Mouse (Mus musculus) intestine, embryonic 14.5 days (tissue): Measurements from ENCODE around the gene Slc12a1. TPM values are rescaled to one million over a fixed set of nuclear protein-coding genes. Genes with fewer than 3 reads are reported as not detected.

Experiments used
- ATAC-seq: fragments of 200-750 bp; cut with Nextera tagmentation; replicated peaks from 2 replicates; pipeline ENCODE4 v1.8.0; 2017; ENCODE audit warnings: low read depth, moderate number of reproducible peaks, moderate TSS enrichment, moderate library complexity; ENCODE audit not compliant: low FRiP score, low TSS enrichment
- DNase-seq: peaks from one replicate; pipeline ENCODE4 v3.0.0-alpha.2; 2018; ENCODE audit warnings: low spot score
- H3K27ac ChIP-seq: fragments of 300-500 bp; sonication (generic); 2 replicates; pipeline ENCODE4 v1.5.1; 2014; ENCODE audit warnings: low read depth, mild to moderate bottlenecking, control low read depth
- H3K27me3 ChIP-seq: fragments of 300-500 bp; sonication (generic); replicated peaks from 2 replicates; pipeline ENCODE4 v1.6.1; 2014; ENCODE audit warnings: low read length, control low read depth; ENCODE audit not compliant: control insufficient read depth, insufficient read depth
- H3K36me3 ChIP-seq: fragments of 300-500 bp; sonication (generic); 2 replicates; pipeline ENCODE4 v1.6.1; 2014; ENCODE audit warnings: low read length, control low read depth; ENCODE audit not compliant: control insufficient read depth, insufficient read depth
- H3K4me1 ChIP-seq: fragments of 300-500 bp; sonication (generic); replicated peaks from 2 replicates; pipeline ENCODE4 v1.6.1; 2014; ENCODE audit warnings: low read length, control low read depth, mixed read lengths; ENCODE audit not compliant: control insufficient read depth, insufficient read depth
- H3K4me2 ChIP-seq: fragments of 300-500 bp; sonication (generic); 2 replicates; pipeline ENCODE4 v1.6.1; 2014; ENCODE audit warnings: low read length
- H3K4me3 ChIP-seq: fragments of 300-500 bp; sonication (generic); 2 replicates; pipeline ENCODE4 v1.5.1; 2014; ENCODE audit warnings: low read depth, low read length, control low read depth, mixed read lengths
- H3K9ac ChIP-seq: fragments of 300-500 bp; sonication (generic); 2 replicates; pipeline ENCODE4 v1.6.1; 2014; ENCODE audit warnings: mild to moderate bottlenecking, low read length
- H3K9me3 ChIP-seq: fragments of 300-500 bp; sonication (generic); 2 replicates; pipeline ENCODE4 v1.6.1; 2016; ENCODE audit warnings: low read length, control low read depth; ENCODE audit not compliant: control insufficient read depth
- WGBS: fragments of 180-500 bp; shearing (Covaris S2); extraction: QIAGEN DNeasy Blood & Tissue Kit; methylation state at CpG from one replicate; pipeline ENCODE4 v1.1.7; 2014; 5-methylcytosine and 5-hydroxymethylcytosine counted together
- polyA plus RNA-seq: library from polyadenylated mRNA; unstranded; fragments of >200 nt; fragmentation: Nextera tagmentation; extraction: Ambion mirVana; gene quantifications from 2 replicates; pipeline ENCODE4 v1.2.1, GENCODE M21; 2014

The Slc12a1 gene
- polyA plus RNA-seq, 1 experiment from 2014 or later = not detected

- H3K27ac ChIP-seq = no peak overlapping the region
- H3K9me3 ChIP-seq = no peaks in the 10 kb centered on the region
- no peaks in the 10 kb centered on the region for H3K36me3 ChIP-seq
- H3K4me2 ChIP-seq = no peak overlapping the region
- DNase-seq (no peak), ATAC-seq (no peak)
- no peaks in the 10 kb centered on the region for H3K27me3 ChIP-seq
- H3K4me1 ChIP-seq = peaks cover 4% of the 10 kb centered on the region
- no peak overlapping the region for H3K9ac ChIP-seq
- WGBS = 81% methylated on average over 3 of the region's 3 CpGs
- H3K4me3 ChIP-seq = no peak overlapping the region
Measured at GRCm38 (mm10) chr2:125126792-125127191, 25.5 kb upstream of the Slc12a1 start.

- Histone ChIP-seq H3K9me3 (no peaks in the 10 kb centered on the region), H3K27me3 (0 out of 2 replicates have a peak, but pooled peaks cover 6% of the 10 kb centered on the region), H3K4me2 (no peak overlapping the region), H3K36me3 (no peaks in the 10 kb centered on the region), H3K4me1 (no peaks in the 10 kb centered on the region; the same call in 1 of the 2 replicates), H3K27ac (no peak overlapping the region), H3K4me3 (no peak overlapping the region), H3K9ac (no peak overlapping the region)
- 41% methylated on average over 4 of the region's 4 CpGs for WGBS
- ATAC-seq (no peak), DNase-seq (no peak)
Measured at GRCm38 (mm10) chr2:125134113-125134512, 18.2 kb upstream of the Slc12a1 start.

GRCm38 (mm10) chr2:125135903-125136811, 16.1 kb upstream of the Slc12a1 start, which contains the start of gene Ctxn2:
Ctxn2 (plus strand) TSS chr2:125136692.
- no peak within 1 kb of the TSS for H3K9ac ChIP-seq
- no peaks in the 10 kb centered on the region for H3K9me3 ChIP-seq
- H3K4me2 ChIP-seq = peak within 1 kb of the TSS; percentile 69
- no peak within 1 kb of the TSS for H3K27ac ChIP-seq
- ATAC-seq = no peak
- H3K27me3 ChIP-seq = 0 out of 2 replicates have a peak, but pooled peaks cover 6% of the 10 kb centered on the region
- no peaks in the 10 kb centered on the region; the same call in 1 of the 2 replicates for H3K4me1 ChIP-seq
- under 1% methylated on average over 39 of the region's 39 CpGs for WGBS
- peak; percentile 96 for DNase-seq
- H3K4me3 ChIP-seq = peak within 1 kb of the TSS; percentile 25
- H3K36me3 ChIP-seq = no peaks in the 10 kb centered on the region

- 25% methylated on average over 7 of the region's 7 CpGs for WGBS
- DNase-seq = no peak
- Histone ChIP-seq H3K27ac (no peak overlapping the region), H3K4me1 (no peaks in the 10 kb centered on the region; the same call in 1 of the 2 replicates), H3K4me3 (peak overlapping the region; percentile 25; the same call in 1 of the 2 replicates), H3K9ac (no peak overlapping the region), H3K27me3 (0 out of 2 replicates have a peak, but pooled peaks cover 6% of the 10 kb centered on the region), H3K36me3 (no peaks in the 10 kb centered on the region), H3K9me3 (no peaks in the 10 kb centered on the region), H3K4me2 (peak overlapping the region; percentile 69)
- no peak for ATAC-seq
Measured at GRCm38 (mm10) chr2:125136846-125137245, 15.5 kb upstream of the Slc12a1 start.

- no peak for DNase-seq
- H3K36me3 ChIP-seq = no peaks in the 10 kb centered on the region
- H3K9me3 ChIP-seq = no peaks in the 10 kb centered on the region
- ATAC-seq = no peak
- H3K4me3 ChIP-seq = no peak overlapping the region
- H3K9ac ChIP-seq = no peak overlapping the region
- no peaks in the 10 kb centered on the region for H3K4me1 ChIP-seq
- no peak overlapping the region for H3K4me2 ChIP-seq
- no peaks in the 10 kb centered on the region for H3K27me3 ChIP-seq
- no peak overlapping the region for H3K27ac ChIP-seq
Measured at GRCm38 (mm10) chr2:125142336-125142735, 10.0 kb upstream of the Slc12a1 start.

GRCm38 (mm10) chr2:125154294-125154693, 2.0 kb downstream of the Slc12a1 start:
- Histone ChIP-seq H3K36me3 (no peaks in the 10 kb centered on the region), H3K27me3 (no peaks in the 10 kb centered on the region), H3K4me1 (no peaks in the 10 kb centered on the region), H3K27ac (no peak overlapping the region), H3K9me3 (no peaks in the 10 kb centered on the region), H3K9ac (no peak overlapping the region), H3K4me2 (no peak overlapping the region), H3K4me3 (no peak overlapping the region)
- ATAC-seq (no peak), DNase-seq (no peak)
- WGBS = 68% methylated on average over 9 of the region's 9 CpGs

DNA sequence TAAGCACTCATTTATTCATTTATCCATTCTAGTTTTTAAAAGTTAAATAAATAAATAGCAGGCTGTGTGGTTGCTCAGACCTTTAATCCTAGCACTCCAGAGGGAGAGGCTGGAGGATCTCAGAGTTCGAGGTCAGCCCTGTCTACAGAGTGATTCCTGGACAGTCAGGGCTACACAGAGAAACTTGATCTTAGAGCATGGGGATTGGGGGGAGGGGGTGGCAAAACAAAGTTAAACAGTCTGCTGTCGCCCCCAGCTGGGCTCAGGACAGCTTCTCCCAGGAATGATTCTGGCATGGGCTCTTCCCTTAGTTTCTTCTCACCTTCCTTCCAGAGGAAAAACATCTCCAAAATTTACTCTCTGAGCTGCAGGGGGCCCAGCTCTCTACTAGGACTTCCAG, 3.2 kb downstream of the Slc12a1 start:
- H3K4me3 ChIP-seq = no peak overlapping the region
- H3K36me3 ChIP-seq = no peaks in the 10 kb centered on the region
- no peaks in the 10 kb centered on the region for H3K9me3 ChIP-seq
- no peaks in the 10 kb centered on the region for H3K27me3 ChIP-seq
- ATAC-seq (no peak), DNase-seq (no peak)
- no peak overlapping the region for H3K4me2 ChIP-seq
- H3K9ac ChIP-seq = no peak overlapping the region
- no peaks in the 10 kb centered on the region for H3K4me1 ChIP-seq
- H3K27ac ChIP-seq = no peak overlapping the region
- 7% methylated on average over 2 of the region's 2 CpGs for WGBS

DNA sequence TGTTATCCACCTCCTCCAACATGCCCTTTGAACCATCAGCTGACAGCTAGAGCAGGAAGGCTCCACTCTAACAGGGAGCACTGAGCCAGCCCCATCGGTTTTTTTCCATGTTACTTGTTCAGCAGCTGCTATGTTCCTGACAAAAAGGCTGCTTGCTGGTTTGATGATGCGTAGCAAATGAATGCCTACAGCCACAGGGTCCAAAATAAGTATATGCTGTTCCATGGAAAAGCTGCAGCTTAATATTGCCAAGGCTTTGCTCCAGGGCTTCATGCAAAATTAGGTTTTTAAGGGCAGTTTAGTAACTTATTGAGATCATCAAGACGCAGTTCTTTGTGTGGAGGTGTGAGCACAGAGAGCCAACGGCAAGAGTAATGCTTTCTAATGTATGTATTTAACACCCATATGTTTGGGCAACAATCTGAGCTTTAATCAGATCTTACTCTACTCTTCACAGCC, 9.7 kb downstream of the Slc12a1 start:
- ATAC-seq (no peak), DNase-seq (no peak)
- Histone ChIP-seq H3K4me1 (no peaks in the 10 kb centered on the region), H3K27me3 (no peaks in the 10 kb centered on the region), H3K9ac (no peak overlapping the region), H3K4me2 (no peak overlapping the region), H3K9me3 (no peaks in the 10 kb centered on the region), H3K36me3 (no peaks in the 10 kb centered on the region), H3K27ac (no peak overlapping the region), H3K4me3 (no peak overlapping the region)
- WGBS = 82% methylated on average over 4 of the region's 4 CpGs
